Mouse (Mus musculus) cerebellum, adult 8-10 months (tissue): Measurements from ENCODE around the gene Kcnq5.
"Not testable (repeated sequence)": the region's sequence is repeated elsewhere in the genome, so short reads cannot be mapped to it uniquely, and the experiment has no call there.

Source experiments
- DNase-seq: peaks from one replicate; pipeline ENCODE4 v3.0.0; 2022

The Kcnq5 gene

GRCm38 (mm10) chr1:21622455-21622854 is 339.3 kb downstream of the Kcnq5 start:
- no peak for DNase-seq

- no peak for DNase-seq
These were observed 339.7 kb downstream of the Kcnq5 start for GRCm38 (mm10) chr1:21622039-21622438.

GRCm38 (mm10) chr1:21618712-21619111 is 343.0 kb downstream of the Kcnq5 start:
- no peak for DNase-seq

- DNase-seq, result no peak
These were observed 345.1 kb downstream of the Kcnq5 start for GRCm38 (mm10) chr1:21616666-21617065.

GRCm38 (mm10) chr1:21613933-21614332 is 347.8 kb downstream of the Kcnq5 start:
- no peak for DNase-seq

GRCm38 (mm10) chr1:21604003-21604402 is 357.7 kb downstream of the Kcnq5 start:
- DNase-seq, result no peak

- no peak for DNase-seq
These were observed 359.2 kb downstream of the Kcnq5 start for GRCm38 (mm10) chr1:21602567-21602966.

GRCm38 (mm10) chr1:21600606-21601005 is 361.1 kb downstream of the Kcnq5 start:
- DNase-seq, result no peak

- no peak for DNase-seq
These were observed 367.9 kb downstream of the Kcnq5 start for GRCm38 (mm10) chr1:21593872-21594271.

GRCm38 (mm10) chr1:21567397-21567796 is 394.3 kb downstream of the Kcnq5 start:
- DNase-seq, result not testable (repeated sequence)

- no peak for DNase-seq
These were observed 407.1 kb downstream of the Kcnq5 start for GRCm38 (mm10) chr1:21554630-21555029.

- DNase-seq, result no peak
These were observed 409.0 kb downstream of the Kcnq5 start for GRCm38 (mm10) chr1:21552715-21553114.

- no peak for DNase-seq
These were observed 417.8 kb downstream of the Kcnq5 start for GRCm38 (mm10) chr1:21543909-21544308.

- DNase-seq, result no peak
These were observed 422.3 kb downstream of the Kcnq5 start for GRCm38 (mm10) chr1:21539486-21539885.

GRCm38 (mm10) chr1:21530823-21531222 is 430.9 kb downstream of the Kcnq5 start:
- no peak for DNase-seq

GRCm38 (mm10) chr1:21521995-21522394 is 439.7 kb downstream of the Kcnq5 start:
- DNase-seq, result no peak

- DNase-seq, result no peak
These were observed 440.3 kb downstream of the Kcnq5 start for GRCm38 (mm10) chr1:21521475-21521874.

GRCm38 (mm10) chr1:21520116-21520645 is 441.6 kb downstream of the Kcnq5 start:
- DNase-seq, result no peak

- no peak for DNase-seq
These were observed 455.1 kb downstream of the Kcnq5 start for GRCm38 (mm10) chr1:21506665-21507064.

GRCm38 (mm10) chr1:21499815-21500534 is 461.8 kb downstream of the Kcnq5 start:
- DNase-seq, result no peak

- DNase-seq, result no peak
These were observed 465.4 kb downstream of the Kcnq5 start for GRCm38 (mm10) chr1:21496307-21496706.

- DNase-seq, result no peak
These were observed 473.1 kb downstream of the Kcnq5 start for GRCm38 (mm10) chr1:21488645-21489044.

GRCm38 (mm10) chr1:21486266-21486665 is 475.5 kb downstream of the Kcnq5 start:
- no peak for DNase-seq

- no peak for DNase-seq
These were observed 492.4 kb downstream of the Kcnq5 start for GRCm38 (mm10) chr1:21469311-21469710.

- DNase-seq, result no peak
These were observed 495.3 kb downstream of the Kcnq5 start for GRCm38 (mm10) chr1:21466431-21466830.
